Mouse (Mus musculus) hindbrain, postnatal 0 days (tissue): ENCODE data around the gene Pknox1. TPM values are rescaled to one million over a fixed set of nuclear protein-coding genes. Genes with fewer than 3 reads are reported as not detected.
"Not testable (repeated sequence)": the region's sequence is repeated elsewhere in the genome, so short reads cannot be mapped to it uniquely, and the experiment has no call there.

Experiments
- ATAC-seq: fragments of 200-750 bp; cut with Nextera tagmentation; 2 replicates; pipeline ENCODE4 v1.8.0; 2017; ENCODE audit warnings: mild to moderate bottlenecking, moderate TSS enrichment, moderate library complexity
- DNase-seq: peaks from one replicate; pipeline ENCODE4 v3.0.0-alpha.2; 2015; ENCODE audit warnings: low spot score
- H3K27ac ChIP-seq: fragments of 300-500 bp; sonication (generic); 2 replicates; pipeline ENCODE4 v1.5.1; 2014; ENCODE audit warnings: mild to moderate bottlenecking
- H3K27me3 ChIP-seq: fragments of 300-500 bp; sonication (generic); 2 replicates; pipeline ENCODE4 v1.6.1; 2014; ENCODE audit warnings: low read length, mixed read lengths; ENCODE audit not compliant: insufficient read depth
- H3K36me3 ChIP-seq: fragments of 300-500 bp; sonication (generic); 2 replicates; pipeline ENCODE4 v1.6.1; 2014; ENCODE audit warnings: low read length, mixed read lengths; ENCODE audit not compliant: insufficient read depth
- H3K4me1 ChIP-seq: fragments of 300-500 bp; sonication (generic); 2 replicates; pipeline ENCODE4 v1.6.1; 2014; ENCODE audit warnings: antibody characterized with exemption, low read length, mixed read lengths; ENCODE audit not compliant: insufficient read depth
- H3K4me2 ChIP-seq: fragments of 300-500 bp; sonication (generic); 2 replicates; pipeline ENCODE4 v1.6.1; 2014; ENCODE audit warnings: low read depth, mild to moderate bottlenecking, low read length, moderate library complexity, mixed read lengths
- H3K4me3 ChIP-seq: fragments of 300-500 bp; sonication (generic); 2 replicates; pipeline ENCODE4 v1.5.1; 2014; ENCODE audit warnings: low read length
- H3K9ac ChIP-seq: fragments of 300-500 bp; sonication (generic); replicated peaks from 2 replicates; pipeline ENCODE4 v1.6.1; 2014; ENCODE audit warnings: mild to moderate bottlenecking, low read length, moderate library complexity, mixed read lengths
- H3K9me3 ChIP-seq: fragments of 300-500 bp; sonication (generic); 2 replicates; pipeline ENCODE4 v1.6.1; 2016; ENCODE audit warnings: low read length, mixed read lengths
- CTCF ChIP-seq: IDR thresholded peaks from 2 replicates; pipeline ENCODE4 v1.5.1; 2016; ENCODE audit warnings: antibody characterized with exemption, control low read depth, low read depth
- WGBS: fragments of 180-500 bp; shearing (Covaris S2); extraction: QIAGEN DNeasy Blood & Tissue Kit; methylation state at CpG from one replicate; pipeline ENCODE4 v1.1.7; 2014; 5-methylcytosine and 5-hydroxymethylcytosine counted together
- polyA plus RNA-seq: library from polyadenylated mRNA; unstranded; fragments of >200 nt; fragmentation: Nextera tagmentation; extraction: Ambion mirVana; gene quantifications from 2 replicates; pipeline ENCODE4 v1.2.1, GENCODE M21; 2015
- total RNA-seq: library from RNA; depleted of rRNA; stranded (reverse); fragments of >200 nt; gene quantifications from 2 replicates; pipeline ENCODE4 v1.2.3, GENCODE M21; 2014

The Pknox1 gene
- total and polyA plus RNA-seq, 2 experiments from 2014 or later, result 25.1 to 31.2 TPM

DNA sequence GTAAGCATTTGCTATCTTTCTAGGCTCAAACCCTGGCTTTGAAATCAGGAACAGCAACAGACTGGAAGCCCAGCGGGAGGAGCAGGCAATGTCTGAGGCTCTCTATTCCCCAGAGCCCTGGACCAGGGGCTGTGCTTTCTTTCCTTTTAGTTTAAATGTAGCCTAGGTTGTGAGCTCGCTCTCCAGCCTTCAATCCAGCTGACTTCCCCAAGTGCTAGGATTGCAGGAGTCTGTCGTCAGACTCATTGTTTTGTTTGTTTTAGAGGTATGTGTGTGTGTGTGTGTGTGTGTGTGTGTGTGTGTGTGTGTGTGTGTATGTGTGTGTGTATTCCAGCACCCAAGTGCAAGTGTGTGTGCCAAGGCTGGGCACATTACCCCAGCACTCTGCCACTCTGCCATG lies 24.4 kb upstream of the Pknox1 start:
- DNase-seq, result no peak
- no peak for TF ChIP-seq CTCF
- no peaks in the 10 kb centered on the region for H3K36me3 ChIP-seq
- peaks cover 9% of the 10 kb centered on the region; the same call in 1 of the 2 replicates for H3K4me1 ChIP-seq
- no peak overlapping the region for H3K27ac ChIP-seq
- H3K27me3 ChIP-seq, result no peaks in the 10 kb centered on the region
- ATAC-seq, result no peak
- WGBS, result 56% methylated on average over 3 of the region's 3 CpGs
- H3K4me2 ChIP-seq, result no peak overlapping the region
- H3K9ac ChIP-seq, result no peak overlapping the region
- no peaks in the 10 kb centered on the region for H3K9me3 ChIP-seq
- H3K4me3 ChIP-seq, result no peak overlapping the region

- DNase-seq (no peak), ATAC-seq (no peak)
- Histone ChIP-seq H3K4me2 (no peak overlapping the region), H3K4me3 (no peak overlapping the region), H3K27ac (peak overlapping the region; percentile 32; the same call in 1 of the 2 replicates), H3K9ac (no peak overlapping the region), H3K27me3 (no peaks in the 10 kb centered on the region), H3K4me1 (0 out of 2 replicates have a peak, but pooled peaks cover under 1% of the 10 kb centered on the region), H3K9me3 (no peaks in the 10 kb centered on the region), H3K36me3 (no peaks in the 10 kb centered on the region)
- no peak for TF ChIP-seq CTCF
- 54% methylated on average over 4 of the region's 4 CpGs for WGBS
Observed at GRCm38 (mm10) chr17:31540809-31541459, 23.6 kb upstream of the Pknox1 start.

GRCm38 (mm10) chr17:31541460-31541831 lies 23.1 kb upstream of the Pknox1 start:
- no peak for TF ChIP-seq CTCF
- no peak for ATAC-seq
- WGBS, result 31% methylated on average over 6 of the region's 6 CpGs
- Histone ChIP-seq H3K4me1 (no peaks in the 10 kb centered on the region), H3K9me3 (no peaks in the 10 kb centered on the region), H3K9ac (no peak overlapping the region), H3K4me2 (no peak overlapping the region), H3K36me3 (no peaks in the 10 kb centered on the region), H3K27ac (peak overlapping the region; percentile 32), H3K27me3 (no peaks in the 10 kb centered on the region), H3K4me3 (no peak overlapping the region)
- DNase-seq, result peak; percentile 43

DNA sequence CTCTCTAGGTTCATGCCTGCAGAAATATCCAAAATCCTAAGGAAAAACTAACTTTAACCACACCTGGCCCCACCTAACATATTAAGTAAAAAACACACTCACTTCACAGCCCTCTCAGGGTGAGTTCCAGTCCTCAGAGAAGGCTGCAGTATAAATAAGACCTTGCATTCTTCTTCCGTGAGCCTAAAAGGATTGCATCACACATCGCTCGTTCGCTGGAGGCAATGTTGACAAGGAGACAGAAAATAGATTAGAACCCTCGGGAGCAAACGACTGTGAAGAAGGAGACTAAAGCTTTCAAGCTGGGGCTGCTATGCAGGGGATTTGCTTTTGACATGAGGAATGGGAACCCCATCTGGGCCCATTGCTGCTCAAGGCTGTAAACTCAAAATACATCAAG lies 21.0 kb upstream of the Pknox1 start:
- 23% methylated on average over 6 of the region's 6 CpGs for WGBS
- no peak overlapping the region for H3K4me3 ChIP-seq
- H3K36me3 ChIP-seq, result no peaks in the 10 kb centered on the region
- DNase-seq (peak; percentile 25), ATAC-seq (no peak)
- no peak overlapping the region for H3K27ac ChIP-seq
- no peaks in the 10 kb centered on the region for H3K27me3 ChIP-seq
- no peak for TF ChIP-seq CTCF
- H3K4me2 ChIP-seq, result no peak overlapping the region
- no peaks in the 10 kb centered on the region for H3K9me3 ChIP-seq
- 0 out of 2 replicates have a peak, but pooled peaks cover 4% of the 10 kb centered on the region for H3K4me1 ChIP-seq
- no peak overlapping the region for H3K9ac ChIP-seq

DNA sequence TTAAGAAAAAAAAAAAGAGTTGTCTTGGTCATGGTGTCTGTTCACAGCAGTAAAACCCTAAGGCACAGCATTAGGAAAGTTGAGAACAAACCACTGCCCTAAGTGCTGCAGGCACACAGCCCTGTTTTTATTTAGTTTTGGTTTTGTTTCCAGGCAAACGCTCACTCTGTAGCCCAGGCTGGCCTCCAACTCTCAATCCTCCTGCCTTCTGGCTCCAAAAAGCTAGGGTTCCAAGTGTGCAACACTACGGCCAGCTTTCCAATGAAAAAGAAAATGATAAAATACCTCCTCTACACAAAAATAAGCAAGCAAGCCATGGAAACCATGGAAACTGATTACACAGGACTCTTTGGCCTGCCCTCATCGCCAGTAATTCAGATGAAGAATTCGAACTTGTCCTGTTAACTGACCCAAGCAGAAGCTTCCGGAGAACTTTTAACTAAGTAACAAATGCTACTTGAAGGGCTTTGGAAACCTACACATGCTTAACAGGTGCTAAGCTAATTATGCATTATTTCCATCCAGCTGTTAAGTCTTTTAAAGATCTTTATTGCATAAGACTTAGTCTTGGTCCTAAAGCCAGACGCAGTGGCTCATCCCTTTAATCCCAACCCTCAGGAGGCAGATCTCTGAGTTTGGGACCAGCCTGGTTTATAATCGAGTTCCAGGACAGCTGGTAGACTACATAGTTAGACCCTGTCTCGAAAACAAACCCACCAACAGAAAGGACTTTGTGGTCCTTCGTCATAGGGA lies 17.9 kb upstream of the Pknox1 start:
- 80% methylated on average over 9 of the region's 9 CpGs for WGBS
- Histone ChIP-seq H3K9me3 (no peaks in the 10 kb centered on the region), H3K4me3 (no peak overlapping the region), H3K36me3 (no peaks in the 10 kb centered on the region), H3K4me1 (0 out of 2 replicates have a peak, but pooled peaks cover 4% of the 10 kb centered on the region), H3K27ac (no peak overlapping the region), H3K4me2 (no peak overlapping the region), H3K9ac (no peak overlapping the region), H3K27me3 (no peaks in the 10 kb centered on the region)
- ATAC-seq, result no peak
- no peak for DNase-seq
- no peak for TF ChIP-seq CTCF

GRCm38 (mm10) chr17:31547974-31548373 lies 16.6 kb upstream of the Pknox1 start:
- no peaks in the 10 kb centered on the region for H3K27me3 ChIP-seq
- no peaks in the 10 kb centered on the region for H3K36me3 ChIP-seq
- no peak overlapping the region for H3K4me2 ChIP-seq
- no peak for DNase-seq
- H3K9ac ChIP-seq, result no peak overlapping the region
- no peak overlapping the region for H3K4me3 ChIP-seq
- H3K27ac ChIP-seq, result no peak overlapping the region; the same call in 1 of the 2 replicates
- 0 out of 2 replicates have a peak, but pooled peaks cover 4% of the 10 kb centered on the region for H3K4me1 ChIP-seq
- peak; percentile 66 for ATAC-seq
- 54% methylated on average over 3 of the region's 3 CpGs for WGBS
- TF ChIP-seq CTCF, result no peak
- no peaks in the 10 kb centered on the region for H3K9me3 ChIP-seq

DNA sequence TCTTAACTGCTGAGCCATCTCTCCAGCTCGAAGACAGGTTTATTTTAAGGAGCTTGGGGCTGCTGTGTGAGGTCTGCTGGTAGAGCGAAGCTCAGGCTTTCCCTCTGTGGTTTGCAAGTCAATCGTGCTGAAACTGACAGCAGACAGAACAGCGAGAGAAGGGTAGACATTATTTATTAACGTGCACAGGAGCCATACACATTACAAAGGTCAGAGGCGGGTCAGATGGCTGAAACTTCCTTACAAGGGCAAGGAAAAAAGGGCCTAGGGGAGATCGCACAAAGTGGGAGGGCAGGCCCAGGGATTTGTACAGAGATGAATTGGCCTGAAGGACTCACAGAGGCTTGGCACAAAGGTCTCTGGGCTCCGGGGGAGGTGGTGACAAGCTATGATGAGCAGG lies 15.1 kb upstream of the Pknox1 start:
- Histone ChIP-seq H3K9me3 (no peaks in the 10 kb centered on the region), H3K4me2 (no peak overlapping the region), H3K9ac (no peak overlapping the region), H3K36me3 (no peaks in the 10 kb centered on the region), H3K27ac (no peak overlapping the region), H3K27me3 (no peaks in the 10 kb centered on the region), H3K4me3 (no peak overlapping the region), H3K4me1 (0 out of 2 replicates have a peak, but pooled peaks cover 4% of the 10 kb centered on the region)
- ATAC-seq, result no peak
- WGBS, result 65% methylated on average over 8 of the region's 8 CpGs
- no peak for TF ChIP-seq CTCF
- no peak for DNase-seq

- H3K27ac ChIP-seq, H3K4me1 ChIP-seq, H3K9me3 ChIP-seq, H3K4me3 ChIP-seq, H3K36me3 ChIP-seq, DNase-seq, H3K9ac ChIP-seq, H3K4me2 ChIP-seq, ATAC-seq, H3K27me3 ChIP-seq: not testable (repeated sequence)
- 96% methylated on average over 23 of the region's 23 CpGs for WGBS
Observed at GRCm38 (mm10) chr17:31552601-31553000, 11.9 kb upstream of the Pknox1 start.
